Mouse (Mus musculus): ENCODE measurements at regions not wholly inside any gene's neighbourhood (a gene's known extent, or its start where the extent isn't known, plus 50 kb on each side); places are given as distances from the start of the nearest gene placed in this dataset.

DNA sequence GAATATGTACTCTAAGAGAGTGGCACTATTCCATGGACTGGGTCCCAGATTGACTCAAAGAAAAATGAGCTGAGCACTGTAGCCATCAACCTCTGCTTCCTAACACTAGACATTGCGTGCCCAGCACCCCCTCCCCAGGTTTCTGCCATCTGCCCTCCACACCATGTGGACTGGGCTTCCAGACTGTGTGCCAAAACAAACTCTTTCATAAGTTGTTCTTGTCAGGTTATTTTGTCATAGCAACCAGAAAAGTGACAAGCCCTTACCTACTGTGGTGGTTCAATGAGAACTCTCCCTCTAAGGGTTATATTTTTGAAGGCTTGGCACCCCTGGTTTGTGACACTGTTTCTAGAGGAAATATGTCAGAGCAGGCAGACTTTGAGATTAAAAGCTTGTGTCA lies 234.3 kb upstream of the Rnaseh2b start:
- H3K9ac ChIP-seq (ENCODE audit: low read depth, low read length) = no peak overlapping the region
- DNase-seq (ENCODE audit: low spot score) = no peak
- H3K27ac ChIP-seq (ENCODE audit: low read depth, low read length) = no peak overlapping the region
- H3K4me3 ChIP-seq (ENCODE audit: low read depth, low read length) = no peak overlapping the region
- no peaks in the 10 kb centered on the region for H3K4me1 ChIP-seq (replicated peaks; ENCODE audit: control insufficient read depth, insufficient read depth, low read length)
- no peak overlapping the region for H3K4me2 ChIP-seq (replicated peaks; ENCODE audit: low read depth, low read length)
- H3K9me3 ChIP-seq (ENCODE audit: control insufficient read depth, low read length) = no peaks in the 10 kb centered on the region
- ATAC-seq (ENCODE audit: low FRiP score) = no peak
- H3K36me3 ChIP-seq (ENCODE audit: control insufficient read depth, insufficient read depth, low read length) = no peaks in the 10 kb centered on the region
- WGBS = 94% methylated on average over 1 of the region's 1 CpGs
- H3K27me3 ChIP-seq (ENCODE audit: control insufficient read depth, insufficient read depth, low read length) = no peaks in the 10 kb centered on the region

DNA sequence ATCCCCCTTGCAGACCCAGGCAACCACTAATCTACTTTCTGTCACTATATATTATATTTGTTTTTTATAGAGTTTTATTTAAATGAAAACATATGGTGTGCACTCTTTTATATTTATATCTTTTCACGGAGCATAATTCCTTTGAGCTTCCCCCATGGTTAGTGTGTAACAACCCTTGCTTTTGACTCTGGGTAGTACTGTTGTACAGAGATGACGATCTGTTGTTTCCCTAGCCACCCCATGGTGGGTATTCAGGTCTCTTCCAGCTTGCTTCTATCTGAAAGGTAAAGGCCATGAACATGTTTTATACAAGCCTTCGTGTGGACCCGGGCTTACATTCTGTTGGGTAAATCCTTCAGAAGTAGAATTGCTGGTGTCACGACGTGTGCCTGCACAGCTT lies 221.2 kb upstream of the Rnaseh2b start:
- Histone ChIP-seq H3K4me2 (replicated peaks; ENCODE audit: low read depth, low read length) (no peak overlapping the region), H3K36me3 (ENCODE audit: control insufficient read depth, insufficient read depth, low read length) (no peaks in the 10 kb centered on the region), H3K9me3 (ENCODE audit: control insufficient read depth, low read length) (no peaks in the 10 kb centered on the region), H3K9ac (ENCODE audit: low read depth, low read length) (no peak overlapping the region), H3K4me1 (replicated peaks; ENCODE audit: control insufficient read depth, insufficient read depth, low read length) (no peaks in the 10 kb centered on the region), H3K27me3 (ENCODE audit: control insufficient read depth, insufficient read depth, low read length) (no peaks in the 10 kb centered on the region), H3K27ac (ENCODE audit: low read depth, low read length) (no peak overlapping the region), H3K4me3 (ENCODE audit: low read depth, low read length) (no peak overlapping the region)
- DNase-seq (ENCODE audit: low spot score) (no peak), ATAC-seq (ENCODE audit: low FRiP score) (no peak)
- WGBS = 91% methylated on average over 6 of the region's 6 CpGs

DNA sequence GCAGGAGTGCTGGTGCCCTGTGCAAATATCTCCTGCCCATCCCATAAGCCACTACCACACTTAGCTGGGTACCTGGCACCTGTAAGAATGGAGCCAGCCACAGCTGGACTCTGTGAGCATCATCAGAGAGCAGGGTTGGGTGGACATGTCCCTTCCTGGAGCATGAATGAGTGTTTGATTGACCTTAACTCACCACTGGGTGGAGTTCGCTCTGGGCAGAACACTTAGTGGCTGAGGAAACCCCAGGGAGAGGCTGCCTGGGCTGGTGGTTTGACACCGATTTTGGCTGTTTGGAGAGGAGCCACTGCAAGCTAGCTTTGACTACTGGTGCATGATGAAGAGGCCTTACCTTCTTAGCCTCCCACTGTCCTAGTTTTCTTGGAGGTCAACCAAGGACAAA lies 208.3 kb upstream of the Rnaseh2b start:
- H3K9me3 ChIP-seq (ENCODE audit: control insufficient read depth, low read length) = no peaks in the 10 kb centered on the region
- H3K4me1 ChIP-seq (replicated peaks; ENCODE audit: control insufficient read depth, insufficient read depth, low read length) = no peaks in the 10 kb centered on the region
- H3K9ac ChIP-seq (ENCODE audit: low read depth, low read length) = no peak overlapping the region
- 69% methylated on average over 2 of the region's 2 CpGs for WGBS
- no peak for ATAC-seq (ENCODE audit: low FRiP score)
- H3K27me3 ChIP-seq (ENCODE audit: control insufficient read depth, insufficient read depth, low read length) = no peaks in the 10 kb centered on the region
- no peak overlapping the region for H3K4me3 ChIP-seq (ENCODE audit: low read depth, low read length)
- no peak for DNase-seq (ENCODE audit: low spot score)
- H3K4me2 ChIP-seq (replicated peaks; ENCODE audit: low read depth, low read length) = no peak overlapping the region
- no peak overlapping the region for H3K27ac ChIP-seq (ENCODE audit: low read depth, low read length)
- no peaks in the 10 kb centered on the region for H3K36me3 ChIP-seq (ENCODE audit: control insufficient read depth, insufficient read depth, low read length)

GRCm38 (mm10) chr14:62088174-62088573 lies 204.2 kb upstream of the Rnaseh2b start:
- H3K4me3 ChIP-seq (ENCODE audit: low read depth, low read length) = no peak overlapping the region
- H3K4me1 ChIP-seq (replicated peaks; ENCODE audit: control insufficient read depth, insufficient read depth, low read length) = no peaks in the 10 kb centered on the region
- ATAC-seq (ENCODE audit: low FRiP score) = no peak
- 86% methylated on average over 3 of the region's 3 CpGs for WGBS
- H3K27ac ChIP-seq (ENCODE audit: low read depth, low read length) = no peak overlapping the region
- no peaks in the 10 kb centered on the region for H3K27me3 ChIP-seq (ENCODE audit: control insufficient read depth, insufficient read depth, low read length)
- no peaks in the 10 kb centered on the region for H3K9me3 ChIP-seq (ENCODE audit: control insufficient read depth, low read length)
- H3K4me2 ChIP-seq (replicated peaks; ENCODE audit: low read depth, low read length) = no peak overlapping the region
- H3K9ac ChIP-seq (ENCODE audit: low read depth, low read length) = no peak overlapping the region
- DNase-seq (ENCODE audit: low spot score) = no peak
- H3K36me3 ChIP-seq (ENCODE audit: control insufficient read depth, insufficient read depth, low read length) = no peaks in the 10 kb centered on the region

DNA sequence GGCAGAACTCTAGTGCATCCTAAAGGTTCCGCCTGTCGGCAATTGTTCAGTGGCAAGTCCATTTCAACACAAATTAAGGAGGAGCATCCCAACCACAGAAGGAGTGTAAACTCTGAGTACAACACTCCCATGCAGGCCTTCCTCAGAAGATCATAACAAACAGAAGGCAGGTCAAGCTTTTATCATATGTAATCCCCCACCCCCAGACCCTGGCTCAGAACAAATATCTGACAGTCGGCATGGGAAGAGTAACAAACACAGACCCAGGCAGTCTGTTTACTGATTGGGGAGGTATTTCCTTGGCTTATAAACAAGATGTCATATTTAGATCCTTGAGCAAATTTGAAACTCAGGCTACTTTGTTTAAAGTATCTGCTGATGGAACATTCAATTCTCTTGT lies 174.9 kb upstream of the Rnaseh2b start:
- Histone ChIP-seq H3K4me1 (replicated peaks; ENCODE audit: control insufficient read depth, insufficient read depth, low read length) (no peaks in the 10 kb centered on the region), H3K4me2 (replicated peaks; ENCODE audit: low read depth, low read length) (no peak overlapping the region), H3K36me3 (ENCODE audit: control insufficient read depth, insufficient read depth, low read length) (no peaks in the 10 kb centered on the region), H3K4me3 (ENCODE audit: low read depth, low read length) (no peak overlapping the region), H3K9ac (ENCODE audit: low read depth, low read length) (no peak overlapping the region), H3K9me3 (ENCODE audit: control insufficient read depth, low read length) (no peaks in the 10 kb centered on the region), H3K27ac (ENCODE audit: low read depth, low read length) (no peak overlapping the region), H3K27me3 (ENCODE audit: control insufficient read depth, insufficient read depth, low read length) (no peaks in the 10 kb centered on the region)
- WGBS = 90% methylated on average over 3 of the region's 3 CpGs
- ATAC-seq (ENCODE audit: low FRiP score) (no peak), DNase-seq (ENCODE audit: low spot score) (no peak)

DNA sequence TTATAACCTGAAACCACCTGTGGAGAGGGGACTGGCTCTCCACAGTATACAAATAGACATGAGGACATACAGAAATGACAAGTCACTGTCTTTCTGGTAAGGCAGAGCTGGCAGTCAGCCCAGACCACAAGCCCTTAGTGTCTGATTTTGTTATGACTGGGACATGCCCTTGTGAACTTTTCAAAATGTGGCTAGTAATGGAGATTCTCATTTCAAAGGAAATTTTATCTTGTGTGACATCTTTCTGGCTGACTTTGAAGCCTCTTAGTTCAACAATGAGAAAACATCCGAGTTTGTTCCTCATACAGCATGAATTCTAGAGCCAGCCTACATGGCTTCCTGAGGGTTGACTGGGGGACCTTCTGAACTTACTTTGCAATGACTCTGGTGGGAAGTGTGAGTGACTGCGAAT lies 173.8 kb upstream of the Rnaseh2b start:
- H3K36me3 ChIP-seq (ENCODE audit: control insufficient read depth, insufficient read depth, low read length) = no peaks in the 10 kb centered on the region
- DNase-seq (ENCODE audit: low spot score) (no peak), ATAC-seq (ENCODE audit: low FRiP score) (no peak)
- no peaks in the 10 kb centered on the region for H3K9me3 ChIP-seq (ENCODE audit: control insufficient read depth, low read length)
- no peak overlapping the region for H3K4me3 ChIP-seq (ENCODE audit: low read depth, low read length)
- H3K9ac ChIP-seq (ENCODE audit: low read depth, low read length) = no peak overlapping the region
- H3K27ac ChIP-seq (ENCODE audit: low read depth, low read length) = no peak overlapping the region
- no peaks in the 10 kb centered on the region for H3K27me3 ChIP-seq (ENCODE audit: control insufficient read depth, insufficient read depth, low read length)
- H3K4me1 ChIP-seq (replicated peaks; ENCODE audit: control insufficient read depth, insufficient read depth, low read length) = no peaks in the 10 kb centered on the region
- 65% methylated on average over 2 of the region's 2 CpGs for WGBS
- H3K4me2 ChIP-seq (replicated peaks; ENCODE audit: low read depth, low read length) = no peak overlapping the region

GRCm38 (mm10) chr14:62128918-62129317 lies 163.5 kb upstream of the Rnaseh2b start:
- Histone ChIP-seq H3K9ac (ENCODE audit: low read depth, low read length) (no peak overlapping the region), H3K4me3 (ENCODE audit: low read depth, low read length) (no peak overlapping the region), H3K4me1 (replicated peaks; ENCODE audit: control insufficient read depth, insufficient read depth, low read length) (no peaks in the 10 kb centered on the region), H3K27me3 (ENCODE audit: control insufficient read depth, insufficient read depth, low read length) (no peaks in the 10 kb centered on the region), H3K27ac (ENCODE audit: low read depth, low read length) (no peak overlapping the region), H3K4me2 (replicated peaks; ENCODE audit: low read depth, low read length) (no peak overlapping the region), H3K36me3 (ENCODE audit: control insufficient read depth, insufficient read depth, low read length) (no peaks in the 10 kb centered on the region), H3K9me3 (ENCODE audit: control insufficient read depth, low read length) (no peaks in the 10 kb centered on the region)
- DNase-seq (ENCODE audit: low spot score) = no peak
- 84% methylated on average over 6 of the region's 6 CpGs for WGBS
- ATAC-seq (ENCODE audit: low FRiP score) = no peak

DNA sequence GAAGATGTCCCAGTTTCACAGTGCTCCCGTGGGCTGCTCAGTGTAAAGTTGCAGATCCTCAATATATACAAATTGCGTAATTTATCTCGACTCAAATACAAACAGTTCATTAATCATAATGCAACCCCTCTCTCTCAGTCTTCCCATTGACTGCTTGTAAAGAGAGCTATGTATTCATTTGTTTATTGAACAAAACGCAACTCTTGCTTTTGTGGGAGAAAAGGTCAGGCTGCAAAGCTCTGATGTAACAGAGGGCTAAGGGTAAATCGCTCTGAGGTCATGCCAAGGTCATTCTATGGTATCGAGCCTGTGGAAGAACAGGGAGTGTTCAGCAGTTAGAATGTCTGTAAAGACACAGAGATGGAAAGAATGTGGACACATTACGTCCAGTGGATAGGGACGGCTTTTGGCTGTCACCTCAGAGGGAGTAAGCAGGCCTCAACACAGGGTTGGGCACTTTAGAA lies 160.0 kb upstream of the Rnaseh2b start:
- ATAC-seq (ENCODE audit: low FRiP score) (no peak), DNase-seq (ENCODE audit: low spot score) (no peak)
- WGBS = 68% methylated on average over 8 of the region's 8 CpGs
- H3K36me3 ChIP-seq (ENCODE audit: control insufficient read depth, insufficient read depth, low read length) = no peaks in the 10 kb centered on the region
- no peak overlapping the region for H3K9ac ChIP-seq (ENCODE audit: low read depth, low read length)
- no peaks in the 10 kb centered on the region for H3K9me3 ChIP-seq (ENCODE audit: control insufficient read depth, low read length)
- no peaks in the 10 kb centered on the region for H3K27me3 ChIP-seq (ENCODE audit: control insufficient read depth, insufficient read depth, low read length)
- no peak overlapping the region for H3K27ac ChIP-seq (ENCODE audit: low read depth, low read length)
- H3K4me3 ChIP-seq (ENCODE audit: low read depth, low read length) = no peak overlapping the region
- H3K4me2 ChIP-seq (replicated peaks; ENCODE audit: low read depth, low read length) = no peak overlapping the region
- H3K4me1 ChIP-seq (replicated peaks; ENCODE audit: control insufficient read depth, insufficient read depth, low read length) = no peaks in the 10 kb centered on the region

GRCm38 (mm10) chr14:62137981-62138380 lies 154.4 kb upstream of the Rnaseh2b start:
- H3K36me3 ChIP-seq (ENCODE audit: control insufficient read depth, insufficient read depth, low read length) = no peaks in the 10 kb centered on the region
- no peak overlapping the region for H3K4me2 ChIP-seq (replicated peaks; ENCODE audit: low read depth, low read length)
- no peaks in the 10 kb centered on the region for H3K9me3 ChIP-seq (ENCODE audit: control insufficient read depth, low read length)
- H3K4me1 ChIP-seq (replicated peaks; ENCODE audit: control insufficient read depth, insufficient read depth, low read length) = no peaks in the 10 kb centered on the region
- H3K27me3 ChIP-seq (ENCODE audit: control insufficient read depth, insufficient read depth, low read length) = no peaks in the 10 kb centered on the region
- H3K9ac ChIP-seq (ENCODE audit: low read depth, low read length) = no peak overlapping the region
- DNase-seq (ENCODE audit: low spot score) = no peak
- WGBS = 83% methylated on average over 5 of the region's 5 CpGs
- H3K27ac ChIP-seq (ENCODE audit: low read depth, low read length) = no peak overlapping the region
- ATAC-seq (ENCODE audit: low FRiP score) = no peak
- H3K4me3 ChIP-seq (ENCODE audit: low read depth, low read length) = no peak overlapping the region

All from hindbrain, embryonic 11.5 days (tissue).